Mouse (Mus musculus) left cerebral cortex, postnatal 4 days (tissue): ENCODE measurements at regions not wholly inside any gene's neighbourhood (a gene's known extent, or its start where the extent isn't known, plus 50 kb on each side); places are given as distances from the start of the nearest gene placed in this dataset.

Source experiments
- DNase-seq: peaks from one replicate; pipeline ENCODE4 v3.0.0-alpha.2; 2022
- intact Hi-C: fragments of 180-260 bp; cut with DNase I; formaldehyde crosslinking; loops from one replicate; pipeline ENCODE4 v1.15.1; 2025

DNA sequence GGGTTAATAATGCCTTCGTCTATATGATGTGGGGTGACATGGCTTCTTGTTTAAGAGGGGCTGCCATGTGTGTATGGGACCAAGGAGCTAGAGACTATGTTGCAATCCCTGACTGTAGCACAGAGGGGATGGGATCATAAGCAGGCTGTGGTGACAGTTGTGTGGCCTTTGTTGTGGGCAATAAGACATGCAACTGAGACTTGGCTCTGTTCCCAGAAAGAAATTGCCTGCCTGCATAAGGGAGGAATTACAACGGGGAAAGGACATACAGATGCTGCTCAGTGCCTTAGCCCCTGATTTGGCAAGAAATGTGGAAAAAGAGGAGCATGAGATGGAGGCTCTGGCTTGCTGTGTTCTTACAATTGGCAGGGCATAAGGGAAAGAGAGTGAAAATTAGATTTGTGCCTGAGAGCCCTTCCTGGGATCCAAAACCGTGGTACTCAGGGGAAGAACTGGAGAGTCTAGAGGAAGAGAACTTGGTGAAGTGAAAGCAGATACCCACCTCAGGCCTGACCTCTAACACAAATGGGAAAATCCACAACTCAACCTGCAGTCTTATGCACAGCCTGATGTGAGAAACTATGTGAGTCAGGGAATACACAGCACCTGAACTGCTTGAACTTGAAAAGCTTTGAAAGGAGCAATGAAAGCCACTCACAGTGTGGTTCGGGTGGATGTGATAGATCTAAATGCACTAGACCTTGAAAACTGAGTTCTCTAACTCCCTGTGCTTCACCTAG lies 271.9 kb downstream of the 4930544G11Rik start:
- intact Hi-C loops, result no loop called here
- peak; percentile 58 for DNase-seq

DNA sequence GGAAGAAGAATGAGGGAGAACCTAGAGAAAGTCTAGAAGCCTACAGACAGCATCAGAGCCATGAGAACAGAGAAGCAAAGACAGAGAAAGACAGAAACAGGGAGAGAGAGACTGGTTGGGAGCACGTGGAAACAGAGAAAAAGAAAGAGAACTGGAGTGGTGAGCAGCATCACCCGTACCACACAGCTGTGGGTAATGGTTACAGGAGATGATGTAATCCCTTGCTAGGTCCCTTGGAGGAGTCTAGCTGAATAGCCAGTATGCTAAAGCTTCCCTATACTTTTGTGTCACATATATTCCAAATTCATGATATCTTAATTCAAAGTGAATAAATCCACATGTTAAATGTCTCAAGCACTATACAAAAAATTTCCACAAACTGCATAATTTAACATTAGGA lies 284.0 kb downstream of the 4930544G11Rik start:
- no peak for DNase-seq

DNA sequence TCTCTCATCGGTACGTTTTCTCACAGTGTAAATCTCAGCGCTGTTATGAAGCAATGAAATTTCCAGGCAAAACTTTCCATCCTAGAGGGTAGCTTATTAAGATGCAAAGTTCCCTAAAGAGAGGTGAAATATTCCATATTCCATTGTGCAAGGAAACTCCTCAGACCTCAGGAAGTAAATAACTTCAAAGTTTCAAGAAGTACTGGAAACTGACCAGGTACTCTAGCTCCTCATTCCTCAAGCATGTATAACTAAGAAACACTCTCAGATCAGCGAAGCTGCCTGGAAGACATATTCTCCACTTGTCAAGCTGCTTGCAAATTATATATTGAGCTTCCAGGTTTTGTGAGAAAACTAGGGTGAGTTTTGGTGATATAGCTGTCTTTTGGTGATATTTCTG lies 279.8 kb upstream of the Mad2l1 start:
- DNase-seq, result no peak
- intact Hi-C loops, result no loop called here

More for the DNA sequence above, 284.0 kb downstream of the 4930544G11Rik start:
- intact Hi-C loops, result no loop called here

DNA sequence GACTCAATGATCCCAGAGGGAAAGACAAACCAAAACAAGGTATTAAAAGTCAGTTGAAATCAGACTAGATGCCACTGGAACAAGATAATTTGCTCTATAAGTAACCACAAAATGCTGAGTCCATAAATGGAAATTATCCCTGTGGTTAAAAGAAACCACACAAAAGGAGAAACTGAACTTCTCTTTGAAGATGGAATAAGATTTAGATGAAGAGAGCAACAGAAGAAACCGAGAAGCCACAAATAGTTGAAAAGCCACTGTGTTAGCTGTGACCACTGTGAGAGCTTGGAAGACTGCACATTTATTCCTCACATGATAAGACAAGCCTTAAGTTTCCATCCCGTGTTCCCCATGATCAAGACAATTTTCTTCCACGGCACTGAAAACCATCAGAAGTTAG lies 271.8 kb upstream of the Mad2l1 start:
- DNase-seq, result no peak
- intact Hi-C loops, result no loop called here

DNA sequence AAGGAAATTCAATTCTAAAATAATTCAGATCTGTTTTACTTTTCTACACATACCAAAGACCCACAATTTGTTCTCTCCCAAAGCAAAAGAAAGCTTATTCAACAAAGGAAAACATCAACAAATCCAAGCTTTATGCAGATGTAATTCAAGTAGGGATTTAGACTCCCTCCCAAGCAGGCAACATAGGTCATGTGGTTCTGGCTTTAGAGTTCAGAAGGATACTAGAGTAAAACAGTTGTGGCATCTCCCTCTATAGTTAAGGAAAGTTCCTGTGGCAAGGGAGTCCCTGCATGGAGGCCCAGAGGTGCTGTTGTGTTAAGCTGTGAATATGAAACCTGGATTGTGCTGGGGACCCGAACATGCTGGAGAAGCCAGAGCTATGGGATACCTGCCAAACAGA lies 271.3 kb upstream of the Mad2l1 start:
- intact Hi-C loops, result no loop called here
- DNase-seq, result no peak

DNA sequence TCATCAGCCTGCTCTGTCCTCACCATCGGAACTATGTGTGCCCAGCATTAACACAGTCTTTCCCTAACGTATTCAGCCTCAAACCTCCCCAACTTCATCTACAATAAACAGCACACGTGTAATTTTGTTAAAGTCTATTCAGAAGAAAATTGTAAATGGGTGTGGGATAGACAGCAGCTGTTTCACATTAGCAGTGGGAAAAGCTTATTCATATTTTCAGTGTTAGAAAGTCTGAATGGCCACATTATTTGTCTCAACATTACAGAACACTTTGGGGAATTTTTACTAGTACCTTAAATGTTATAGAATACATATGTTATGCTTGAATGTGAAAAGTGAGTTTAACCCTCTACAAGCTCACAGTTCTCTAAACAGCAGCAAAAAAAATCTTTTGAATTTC lies 266.8 kb upstream of the Mad2l1 start:
- intact Hi-C loops, result no loop called here
- DNase-seq, result no peak

DNA sequence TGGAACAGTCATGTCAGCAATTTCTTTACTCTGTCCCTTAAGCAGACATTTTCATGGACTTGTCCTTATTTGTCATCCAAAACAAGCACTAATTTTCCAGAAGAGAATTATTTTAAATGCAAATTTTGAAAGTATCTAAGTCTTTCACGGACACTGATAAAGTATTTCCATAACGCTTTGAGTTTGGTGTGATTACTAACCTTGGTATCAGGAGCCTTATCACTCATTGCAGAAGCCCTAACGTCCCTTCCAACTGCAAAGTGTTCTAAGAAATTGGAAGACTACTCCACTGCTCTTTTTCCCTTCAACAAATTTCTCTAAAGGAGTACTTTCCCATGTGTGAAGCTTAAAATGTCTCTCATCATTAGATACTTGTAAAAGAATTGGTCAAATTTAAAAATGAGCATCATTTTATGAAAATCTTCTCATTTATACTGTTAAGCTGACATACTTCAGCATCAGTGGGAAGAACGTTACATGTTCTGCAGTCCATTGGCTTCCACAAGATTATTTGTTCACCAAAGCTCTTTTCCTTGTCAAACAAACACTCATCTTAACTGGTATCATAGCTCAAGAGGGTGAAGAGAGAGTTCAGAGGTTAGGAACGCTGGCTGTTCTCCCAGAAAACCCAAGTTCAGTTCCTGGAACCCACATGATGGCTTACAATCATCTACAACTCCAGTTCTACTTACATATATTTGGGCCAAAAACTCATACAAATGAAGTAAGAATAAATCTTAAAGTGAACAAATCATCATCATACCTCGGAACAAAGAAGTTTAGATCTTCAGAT lies 263.6 kb upstream of the Mad2l1 start:
- no peak for DNase-seq
- intact Hi-C loops, result no loop called here

DNA sequence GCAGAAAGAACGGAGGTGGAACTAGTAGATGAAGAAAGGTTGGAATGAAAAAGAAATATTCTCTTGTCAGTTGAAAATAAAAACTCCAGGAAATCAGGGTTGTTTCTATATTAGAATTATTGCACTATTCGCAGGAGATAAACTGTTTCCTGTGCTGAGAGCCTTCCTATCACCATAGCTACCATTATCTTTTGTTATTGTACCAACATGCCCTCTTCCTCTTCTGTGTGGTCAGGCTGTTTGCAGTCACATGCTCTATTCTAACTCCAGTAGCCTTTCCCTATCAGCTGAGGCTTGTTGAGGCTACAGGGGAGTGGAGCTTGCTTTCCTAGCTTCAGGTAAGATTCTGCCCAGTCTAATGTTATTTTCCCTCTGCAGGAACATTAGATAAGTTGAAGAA lies 263.0 kb upstream of the Mad2l1 start:
- intact Hi-C loops, result no loop called here
- DNase-seq, result no peak

DNA sequence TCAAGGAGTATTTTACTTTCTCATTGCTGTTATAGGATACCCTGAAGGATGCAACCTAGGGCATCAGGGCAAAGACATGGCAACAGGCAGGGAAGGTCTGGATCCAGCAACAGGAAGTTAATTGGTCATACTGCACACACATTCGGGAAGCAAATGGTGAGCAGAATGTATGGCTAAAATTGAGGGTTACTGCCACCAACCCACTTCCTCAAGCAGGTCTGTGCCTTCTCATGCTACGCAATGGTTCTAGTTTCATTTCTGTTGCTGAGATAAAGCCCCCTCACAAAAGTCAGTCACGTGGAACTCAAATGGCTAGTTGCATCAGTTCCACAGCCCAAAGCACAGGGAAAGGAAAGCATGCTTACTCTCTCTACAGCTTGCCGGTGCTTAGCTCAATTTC lies 260.5 kb upstream of the Mad2l1 start:
- no peak for DNase-seq
- intact Hi-C loops, result no loop called here

DNA sequence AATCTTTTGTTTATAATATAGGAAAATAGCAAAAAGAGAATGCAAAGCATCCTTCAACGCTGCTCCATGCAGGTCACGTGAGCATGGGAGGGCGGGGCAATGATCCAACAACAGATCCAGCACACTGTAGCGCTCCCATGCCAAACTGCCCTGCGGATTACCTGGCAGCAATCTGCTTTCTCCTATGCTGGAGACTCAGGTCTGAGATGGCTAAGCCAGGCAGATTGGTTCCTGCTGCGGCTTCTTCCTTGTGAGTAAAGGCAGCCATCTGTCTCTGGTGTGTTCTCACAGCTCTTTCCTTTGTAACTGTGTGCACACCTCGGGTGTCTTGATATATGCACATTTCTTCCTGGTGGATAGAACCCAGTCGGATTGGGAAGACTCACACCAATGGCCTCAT lies 254.5 kb upstream of the Mad2l1 start:
- intact Hi-C loops, result no loop called here
- DNase-seq, result peak; percentile 70

DNA sequence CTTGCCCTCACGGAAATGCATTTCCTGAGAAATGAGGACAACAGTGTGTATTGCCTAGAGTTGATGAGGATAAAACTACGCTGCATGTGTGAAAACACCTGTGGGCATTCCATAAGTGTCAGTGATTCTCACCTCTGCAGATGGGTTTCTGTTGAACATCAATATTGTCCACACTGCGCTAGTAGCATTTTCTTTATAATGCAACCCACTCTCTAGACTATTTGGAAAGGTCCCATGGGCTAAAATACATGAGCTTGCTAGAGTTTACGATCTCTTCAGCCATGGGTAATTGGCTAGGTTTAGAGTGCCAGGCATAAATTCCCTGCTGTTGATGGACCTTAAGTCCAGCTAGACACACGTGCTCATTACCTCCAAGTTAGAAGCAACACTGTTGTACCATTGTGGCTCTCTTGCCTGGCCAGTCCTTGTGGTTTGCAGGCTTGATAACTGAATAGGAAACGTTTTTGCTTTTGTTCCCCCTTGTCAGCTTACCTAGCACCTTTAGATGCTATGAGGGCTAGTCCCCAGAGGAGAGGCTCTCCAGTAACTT lies 252.5 kb upstream of the Mad2l1 start:
- intact Hi-C loops, result no loop called here
- DNase-seq, result no peak

DNA sequence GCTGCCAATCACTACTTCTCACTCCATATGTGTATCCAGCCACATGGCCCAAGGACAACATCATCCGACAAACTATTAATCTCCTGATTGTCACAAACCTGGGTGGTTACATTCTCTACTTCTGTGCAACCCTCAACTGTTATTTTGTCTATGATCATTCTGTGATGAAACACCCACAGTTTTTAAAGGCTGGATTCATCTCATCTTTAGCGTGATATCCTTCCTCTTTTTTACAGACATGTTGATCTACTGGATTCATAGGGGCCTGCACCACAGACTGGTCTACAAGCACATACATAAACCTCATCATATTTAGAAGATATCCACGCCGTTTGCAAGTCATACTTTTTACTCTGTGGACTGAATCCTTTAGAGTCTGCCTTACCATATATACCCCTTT lies 251.7 kb upstream of the Mad2l1 start:
- DNase-seq, result no peak
- intact Hi-C loops, result no loop called here

DNA sequence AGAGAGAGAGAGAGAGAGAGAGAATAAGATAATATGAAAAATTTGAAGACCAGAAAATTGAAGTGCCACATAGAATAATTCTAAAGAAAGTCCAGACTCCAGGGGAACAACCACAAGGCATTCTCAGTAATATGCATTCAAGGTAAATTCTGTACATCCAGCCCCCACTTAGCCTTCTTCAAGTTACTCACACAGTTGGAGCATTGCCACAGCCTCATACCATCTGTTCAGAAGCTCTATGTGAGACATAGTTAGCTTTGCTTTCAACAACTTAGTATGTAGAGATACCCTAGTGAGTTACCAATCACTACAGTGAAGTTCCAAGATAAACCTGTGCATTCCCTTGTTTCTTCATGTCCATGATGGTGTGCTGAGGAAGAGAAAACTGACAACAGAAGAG lies 247.6 kb upstream of the Mad2l1 start:
- DNase-seq, result no peak
- intact Hi-C loops, result no loop called here

DNA sequence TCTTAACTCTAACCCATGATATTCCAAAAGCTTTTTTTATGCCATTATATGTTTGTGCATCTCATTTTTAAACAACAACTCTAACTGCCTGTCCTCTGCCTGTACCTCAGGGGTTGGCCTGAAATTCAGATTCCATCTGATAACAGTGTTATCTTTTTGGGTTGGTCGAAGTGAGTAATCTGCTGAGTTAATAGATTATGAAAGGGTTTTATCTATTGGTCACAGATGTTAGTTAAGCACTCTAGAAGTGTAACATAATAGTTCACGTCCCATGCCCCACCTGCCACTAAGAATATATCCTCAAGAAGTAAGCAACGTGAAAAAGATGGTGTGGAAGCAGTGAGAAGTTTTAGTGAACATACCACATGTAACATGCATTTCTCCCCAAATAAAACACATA lies 246.0 kb upstream of the Mad2l1 start:
- intact Hi-C loops, result no loop called here
- no peak for DNase-seq

DNA sequence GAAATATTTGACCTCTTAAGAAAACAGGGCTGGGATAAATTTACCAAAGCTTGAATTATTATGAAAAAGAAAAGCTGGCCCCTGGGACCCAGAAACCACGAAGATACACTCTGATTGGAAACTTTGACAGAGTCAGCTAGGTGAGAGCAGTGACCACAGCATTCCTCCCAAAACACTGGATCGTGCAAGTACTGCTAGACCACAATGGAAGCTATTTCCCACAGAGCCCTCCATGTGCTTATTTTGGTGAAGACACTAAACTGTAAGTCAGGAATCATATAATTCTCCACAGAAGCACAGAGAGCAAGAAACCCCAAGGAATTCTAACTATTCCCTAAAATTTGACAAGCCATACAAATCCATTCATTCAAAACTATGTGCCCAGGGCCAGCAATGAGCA lies 243.6 kb upstream of the Mad2l1 start:
- intact Hi-C loops, result no loop called here
- no peak for DNase-seq

DNA sequence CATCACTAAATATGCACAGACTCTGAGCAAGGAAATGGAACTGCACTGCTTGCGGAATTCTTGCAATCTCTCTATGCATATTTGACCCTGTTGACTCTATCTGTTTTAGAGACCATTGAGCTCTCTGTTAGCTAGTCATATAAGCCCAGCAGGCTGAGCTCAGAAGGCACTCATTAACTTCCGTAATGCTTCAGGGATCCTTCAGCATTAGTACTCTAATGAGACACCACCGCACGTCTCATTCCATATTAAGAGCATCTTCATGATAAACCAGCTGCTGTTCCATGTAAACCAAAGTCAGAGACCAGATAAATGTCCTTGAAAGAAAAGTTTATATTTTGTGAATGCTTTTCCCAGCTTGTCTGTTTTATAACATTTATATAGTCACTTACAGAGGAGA lies 237.1 kb upstream of the Mad2l1 start:
- no peak for DNase-seq
- intact Hi-C loops, result no loop called here

DNA sequence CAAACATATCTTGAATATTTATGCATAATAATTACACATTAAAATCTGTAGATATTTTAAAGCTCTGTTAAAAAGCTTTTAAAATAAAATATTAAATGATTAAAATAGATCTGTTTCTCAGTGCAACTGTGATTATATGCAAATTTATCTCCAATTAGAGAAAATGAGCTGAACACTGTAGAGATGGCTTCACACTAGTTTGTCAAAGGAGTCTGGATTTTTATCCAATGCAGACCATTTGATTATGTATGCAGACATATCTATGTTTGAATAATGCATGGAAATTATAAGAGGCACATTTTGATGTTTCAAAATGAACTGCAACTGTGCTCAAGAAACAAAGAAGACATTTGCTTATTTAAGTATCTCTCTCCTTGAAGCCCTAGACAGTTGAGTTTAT lies 235.0 kb upstream of the Mad2l1 start:
- intact Hi-C loops, result no loop called here
- no peak for DNase-seq

DNA sequence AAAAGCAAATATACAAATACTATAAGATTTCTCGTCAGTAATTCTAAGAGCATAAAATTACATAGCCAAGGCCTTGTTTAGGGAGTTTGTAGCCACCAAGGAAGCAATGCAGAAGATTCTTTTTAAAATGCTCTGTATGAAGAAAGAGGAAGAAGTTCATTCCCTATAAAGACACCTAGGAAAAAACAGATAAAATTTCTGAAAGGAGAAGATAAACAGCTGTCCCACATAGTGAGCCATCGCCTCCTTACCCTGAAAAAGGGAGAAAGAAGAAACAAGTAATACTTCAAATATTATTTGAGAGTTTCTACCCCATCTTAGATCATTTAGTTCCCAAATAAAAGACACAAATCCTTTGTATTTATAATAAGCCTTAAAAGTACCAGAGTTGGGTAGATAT lies 190.3 kb upstream of the Mad2l1 start:
- intact Hi-C loops, result no loop called here
- no peak for DNase-seq

DNA sequence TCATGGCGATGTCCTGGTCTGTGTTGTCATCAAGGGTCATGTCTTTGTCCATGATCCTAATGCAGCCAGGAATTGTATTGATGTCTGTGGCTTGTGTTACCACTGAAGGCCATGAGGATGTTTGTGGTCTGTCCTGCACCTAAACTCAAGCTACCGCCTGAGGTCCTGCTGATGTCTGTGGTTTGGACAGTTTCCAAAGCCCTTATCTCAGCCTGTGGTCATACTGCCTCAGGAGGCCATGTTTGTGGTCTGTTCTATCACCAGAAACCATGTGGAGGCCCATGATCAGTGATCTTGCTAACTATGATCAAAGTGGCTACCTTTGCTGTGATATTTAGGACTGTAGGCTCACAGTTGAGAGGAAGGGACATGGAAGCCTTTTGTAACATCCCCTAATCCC lies 187.8 kb upstream of the Mad2l1 start:
- DNase-seq, result no peak
- intact Hi-C loops, result no loop called here

DNA sequence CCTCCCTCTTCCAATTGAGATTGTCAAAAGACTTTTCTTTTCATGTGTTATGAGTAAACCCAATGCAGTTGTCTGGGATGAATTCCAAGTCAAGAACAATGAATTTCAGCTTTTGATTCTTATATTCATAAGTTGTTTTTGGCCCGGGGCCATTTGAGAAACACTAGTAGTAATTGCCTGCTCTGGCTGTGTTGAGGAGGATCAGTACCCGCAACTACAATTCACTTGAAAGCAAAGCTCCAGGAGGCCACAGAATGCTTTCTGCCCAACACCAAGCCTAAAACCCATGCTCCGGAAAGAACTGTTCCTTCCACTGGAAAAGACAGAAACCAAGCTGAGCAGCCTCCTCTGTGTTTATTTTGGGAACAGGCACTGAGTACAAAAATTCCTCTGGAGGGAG lies 174.1 kb upstream of the Mad2l1 start:
- no peak for DNase-seq
- intact Hi-C loops, result no loop called here

DNA sequence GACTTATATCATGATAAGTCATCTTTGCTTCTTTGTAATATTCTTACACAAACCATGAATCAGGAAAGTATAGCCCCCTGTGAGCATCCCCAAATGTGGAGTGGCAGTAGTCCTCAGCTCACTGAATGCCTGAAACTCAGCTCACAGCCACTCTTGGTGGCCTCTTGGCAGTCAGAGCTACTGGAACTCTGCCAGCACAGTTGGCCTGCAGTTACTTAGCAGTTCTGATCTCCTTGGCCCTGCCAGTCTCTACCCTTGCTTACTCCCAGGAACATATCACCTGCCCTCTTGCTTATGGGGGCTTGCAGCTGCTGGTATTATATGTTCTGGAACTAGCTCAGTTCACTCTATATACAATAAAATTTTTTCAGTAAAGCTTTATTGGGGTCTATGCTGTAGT lies 167.9 kb upstream of the Mad2l1 start:
- intact Hi-C loops, result no loop called here
- peak; percentile 70 for DNase-seq

DNA sequence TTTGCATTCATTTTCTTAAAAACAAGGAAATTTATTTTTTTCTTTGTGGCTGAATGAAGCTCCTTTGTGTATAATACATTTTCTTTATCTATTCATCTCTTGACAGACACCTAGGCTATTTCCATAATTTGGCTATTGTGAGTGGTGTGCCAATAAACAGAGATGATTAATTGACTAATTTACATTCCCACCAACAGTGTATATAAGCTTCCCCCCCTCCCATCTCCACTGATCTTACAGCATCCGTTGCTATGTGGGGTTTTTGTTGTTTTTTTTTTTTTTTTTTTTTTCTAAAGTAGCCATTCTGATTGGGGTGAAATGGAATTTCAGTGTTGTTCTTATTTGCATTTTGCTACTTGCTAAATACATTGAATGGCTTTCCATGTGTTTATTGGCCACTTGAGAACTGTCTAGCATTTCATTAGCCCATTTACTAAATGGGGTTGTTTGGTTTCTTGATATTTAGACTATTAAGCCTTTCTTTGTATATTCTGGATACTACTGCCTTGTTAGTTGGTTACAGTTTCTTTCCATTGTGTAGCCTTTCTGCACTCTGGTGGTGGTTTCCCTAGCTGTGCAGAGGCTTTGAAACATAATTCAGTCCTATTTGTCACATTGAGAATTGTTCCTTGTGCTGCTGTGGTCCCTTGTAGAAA lies 153.8 kb upstream of the Mad2l1 start:
- intact Hi-C loops, result no loop called here
- DNase-seq, result no peak
